Mouse (Mus musculus) MEL (cell line): ENCODE results near the gene Lipo3. TPM values are rescaled to one million over a fixed set of nuclear protein-coding genes. Genes with fewer than 3 reads are reported as not detected.
"Not testable (repeated sequence)": the region's sequence is repeated elsewhere in the genome, so short reads cannot be mapped to it uniquely, and the experiment has no call there.

ENCODE experiments used
- DNase-seq: peaks from one replicate; pipeline ENCODE4 v3.0.0; 2011; ENCODE audit warnings: low read depth, low spot score
- H3K27ac ChIP-seq: 2 replicates; pipeline ENCODE4 v1.5.1; 2012; ENCODE audit warnings: low read depth, mild to moderate bottlenecking, control low read depth, low read length, moderate library complexity; ENCODE audit not compliant: control insufficient read depth
- H3K27me3 ChIP-seq, 2 experiments: fragments of 150-350 bp in 1 of 2; sonication (generic) in 1 of 2; 2 replicates each; pipeline ENCODE4 v1.6.1; 2012; ENCODE audit warnings: low read length in 2 of 2, mild to moderate bottlenecking in 2 of 2, improper control_type of control experiment in 1 of 2, moderate library complexity in 1 of 2; ENCODE audit not compliant: insufficient read depth in 2 of 2, control insufficient read depth in 1 of 2
- H3K36me3 ChIP-seq, 2 experiments: 2 replicates each; pipeline ENCODE4 v1.6.1; 2012 to 2014; ENCODE audit warnings: low read length in 2 of 2, improper control_type of control experiment in 1 of 2, inconsistent platforms in 1 of 2, mild to moderate bottlenecking in 1 of 2; ENCODE audit not compliant: insufficient read depth in 2 of 2, control insufficient read depth in 1 of 2
- H3K4me1 ChIP-seq, 2 experiments: fragments of 150-350 bp in 1 of 2; sonication (generic) in 1 of 2; 2 replicates each; pipeline ENCODE4 v1.6.1; 2012; ENCODE audit warnings: low read length in 2 of 2, improper control_type of control experiment in 1 of 2, mild to moderate bottlenecking in 1 of 2; ENCODE audit not compliant: insufficient read depth in 2 of 2, control insufficient read depth in 1 of 2
- H3K4me3 ChIP-seq, 2 experiments: fragments of 150-350 bp in 1 of 2; sonication (generic) in 1 of 2; 2 replicates each; pipeline ENCODE4 v1.5.1; 2012; ENCODE audit warnings: low read depth in 2 of 2, low read length in 2 of 2, mild to moderate bottlenecking in 2 of 2, moderate library complexity in 2 of 2, control low read depth in 1 of 2, improper control_type of control experiment in 1 of 2; ENCODE audit not compliant: control insufficient read depth in 1 of 2, insufficient read depth in 1 of 2
- H3K79me2 ChIP-seq: 2 replicates; pipeline ENCODE4 v1.6.1; 2012; ENCODE audit warnings: mild to moderate bottlenecking, low read length, moderate library complexity; ENCODE audit not compliant: control insufficient read depth, poor library complexity, insufficient read depth
- H3K9ac ChIP-seq: 2 replicates; pipeline ENCODE4 v1.6.1; 2012; ENCODE audit warnings: low read depth, mild to moderate bottlenecking, control low read depth, low read length, moderate library complexity; ENCODE audit not compliant: control insufficient read depth, poor library complexity, severe bottlenecking
- H3K9me3 ChIP-seq: fragments of 150-350 bp; sonication (generic); replicated peaks from 2 replicates; pipeline ENCODE4 v1.6.1; 2012; ENCODE audit warnings: mild to moderate bottlenecking, low read length, improper control_type of control experiment, moderate library complexity; ENCODE audit not compliant: insufficient read depth
- CHD1 ChIP-seq: IDR thresholded peaks from 2 replicates; pipeline ENCODE4 v1.6.1; 2012; ENCODE audit warnings: low read depth, mild to moderate bottlenecking, inconsistent platforms, low read length, improper control_type of control experiment
- CHD2 ChIP-seq: IDR thresholded peaks from 2 replicates; pipeline ENCODE4 v1.6.1; 2011; ENCODE audit warnings: low read length, improper control_type of control experiment
- ETS1 ChIP-seq: IDR thresholded peaks from 2 replicates; pipeline ENCODE4 v1.6.1; 2012; ENCODE audit warnings: low read depth, mild to moderate bottlenecking, inconsistent platforms, low read length, improper control_type of control experiment, moderate library complexity
- GABPA ChIP-seq: IDR thresholded peaks from 2 replicates; pipeline ENCODE4 v1.6.1; 2012; ENCODE audit warnings: low read depth, mild to moderate bottlenecking, inconsistent platforms, low read length, improper control_type of control experiment, moderate library complexity
- GATA1 ChIP-seq: IDR thresholded peaks from 2 replicates; pipeline ENCODE4 v1.6.1; 2011; ENCODE audit warnings: low read depth, low read length, improper control_type of control experiment
- JUND ChIP-seq: IDR thresholded peaks from 2 replicates; pipeline ENCODE4 v1.6.1; 2011; ENCODE audit warnings: low read depth, mild to moderate bottlenecking, improper control_type of control experiment, low read length
- KAT2A ChIP-seq: conservative IDR thresholded peaks from 2 replicates; pipeline ENCODE4 v1.6.1; 2012; ENCODE audit warnings: low read depth, low read length, improper control_type of control experiment, inconsistent platforms
- MAFK ChIP-seq: IDR thresholded peaks from 2 replicates; pipeline ENCODE4 v1.6.1; 2011; ENCODE audit warnings: low read depth, mild to moderate bottlenecking, low read length, improper control_type of control experiment, borderline replicate concordance
- MYB ChIP-seq: IDR thresholded peaks from 2 replicates; pipeline ENCODE4 v1.6.1; 2011; ENCODE audit warnings: mild to moderate bottlenecking, low read depth, low read length, improper control_type of control experiment
- MYC ChIP-seq: IDR thresholded peaks from 2 replicates; pipeline ENCODE4 v1.6.1; 2011; ENCODE audit warnings: low read depth, mild to moderate bottlenecking, low read length, improper control_type of control experiment, moderate library complexity
- NRF1 ChIP-seq: IDR thresholded peaks from 2 replicates; pipeline ENCODE4 v1.6.1; 2014; ENCODE audit warnings: low read depth, mild to moderate bottlenecking, inconsistent platforms, low read length, improper control_type of control experiment, moderate library complexity; ENCODE audit not compliant: poor library complexity, insufficient read depth, severe bottlenecking
- POLR2A ChIP-seq, 2 experiments: IDR thresholded peaks; 2 replicates each; pipeline ENCODE4 v1.6.1; 2011 to 2012; ENCODE audit warnings: low read length in 2 of 2, mild to moderate bottlenecking in 2 of 2, control low read depth in 1 of 2, improper control_type of control experiment in 1 of 2, low read depth in 1 of 2, moderate library complexity in 1 of 2; ENCODE audit not compliant: control insufficient read depth in 1 of 2, insufficient read depth in 1 of 2, poor library complexity in 1 of 2
- POLR2AphosphoS2 ChIP-seq: IDR thresholded peaks from 2 replicates; pipeline ENCODE4 v1.6.1; 2011; ENCODE audit warnings: low read length, improper control_type of control experiment
- RCOR1 ChIP-seq: IDR thresholded peaks from 2 replicates; pipeline ENCODE4 v1.6.1; 2012; ENCODE audit warnings: low read depth, mild to moderate bottlenecking, inconsistent platforms, low read length, improper control_type of control experiment
- SIN3A ChIP-seq: IDR thresholded peaks from 2 replicates; pipeline ENCODE4 v1.6.1; 2012; ENCODE audit warnings: low read length, improper control_type of control experiment, inconsistent platforms
- TAL1 ChIP-seq: IDR thresholded peaks from 2 replicates; pipeline ENCODE4 v1.6.1; 2012; ENCODE audit warnings: mild to moderate bottlenecking, inconsistent platforms, low read length, moderate library complexity, mixed read lengths
- TBP ChIP-seq: IDR thresholded peaks from 2 replicates; pipeline ENCODE4 v1.8.0; 2011; ENCODE audit warnings: low read depth, low read length, improper control_type of control experiment
- USF1 ChIP-seq: IDR thresholded peaks from 2 replicates; pipeline ENCODE4 v1.6.1; 2014; ENCODE audit warnings: low read depth, mild to moderate bottlenecking, inconsistent platforms, low read length, improper control_type of control experiment, moderate library complexity
- USF2 ChIP-seq, 2 experiments: IDR thresholded peaks; 2 replicates each; pipeline ENCODE4 v1.6.1; 2011 to 2012; ENCODE audit warnings: improper control_type of control experiment in 2 of 2, low read length in 2 of 2, borderline replicate concordance in 1 of 2, inconsistent platforms in 1 of 2, low read depth in 1 of 2, mild to moderate bottlenecking in 1 of 2; ENCODE audit not compliant: insufficient read depth in 1 of 2
- polyA plus RNA-seq, 2 experiments: library from polyadenylated mRNA; stranded (reverse) in 1 of 2; unstranded in 1 of 2; fragments of >175 nt in 1 of 2; fragments of >200 nt in 1 of 2; gene quantifications; 2 replicates each; pipeline versions ENCODE4 v1.2.1 to v1.2.4; 2012; ENCODE audit warnings: low replicate concordance in 2 of 2, low read depth in 1 of 2; ENCODE audit not compliant: insufficient read length in 2 of 2, insufficient read depth in 1 of 2, missing spikeins in 1 of 2
- total RNA-seq: library from RNA; depleted of rRNA; stranded (reverse); fragments of 300-350 nt; gene quantifications from 2 replicates; pipeline ENCODE4 v1.2.3, GENCODE M21; 2012

Gene Lipo3
- total and polyA plus RNA-seq, 3 experiments: not detected

DNA sequence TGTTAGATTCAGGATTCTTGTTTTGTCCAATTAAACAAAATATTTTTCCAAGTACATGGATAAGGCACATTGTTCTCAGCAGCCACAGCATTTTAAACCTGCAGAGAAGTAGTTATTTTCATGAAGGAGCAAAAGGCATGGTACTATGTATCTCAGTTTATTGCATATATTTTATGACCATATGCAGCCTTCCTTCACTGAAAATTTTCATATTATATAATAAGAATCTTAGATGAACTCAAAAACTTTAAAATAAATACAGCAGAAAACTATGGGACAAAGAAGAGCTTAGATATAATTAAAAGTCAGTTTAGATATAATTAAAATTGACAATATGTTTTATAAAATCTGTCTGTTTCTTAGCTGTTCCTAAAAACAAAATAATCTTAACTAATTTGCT lies 136.6 kb downstream of the Lipo3 start, which contains the start of gene Gm8978:
Gene Gm8978 (minus strand): TSS at position 101 of the 400 bp plus-strand sequence.
- not testable (repeated sequence) for H3K9ac ChIP-seq, H3K4me3 ChIP-seq, DNase-seq, H3K4me1 ChIP-seq, H3K27ac ChIP-seq, H3K27me3 ChIP-seq, H3K79me2 ChIP-seq, H3K9me3 ChIP-seq, H3K36me3 ChIP-seq

DNA sequence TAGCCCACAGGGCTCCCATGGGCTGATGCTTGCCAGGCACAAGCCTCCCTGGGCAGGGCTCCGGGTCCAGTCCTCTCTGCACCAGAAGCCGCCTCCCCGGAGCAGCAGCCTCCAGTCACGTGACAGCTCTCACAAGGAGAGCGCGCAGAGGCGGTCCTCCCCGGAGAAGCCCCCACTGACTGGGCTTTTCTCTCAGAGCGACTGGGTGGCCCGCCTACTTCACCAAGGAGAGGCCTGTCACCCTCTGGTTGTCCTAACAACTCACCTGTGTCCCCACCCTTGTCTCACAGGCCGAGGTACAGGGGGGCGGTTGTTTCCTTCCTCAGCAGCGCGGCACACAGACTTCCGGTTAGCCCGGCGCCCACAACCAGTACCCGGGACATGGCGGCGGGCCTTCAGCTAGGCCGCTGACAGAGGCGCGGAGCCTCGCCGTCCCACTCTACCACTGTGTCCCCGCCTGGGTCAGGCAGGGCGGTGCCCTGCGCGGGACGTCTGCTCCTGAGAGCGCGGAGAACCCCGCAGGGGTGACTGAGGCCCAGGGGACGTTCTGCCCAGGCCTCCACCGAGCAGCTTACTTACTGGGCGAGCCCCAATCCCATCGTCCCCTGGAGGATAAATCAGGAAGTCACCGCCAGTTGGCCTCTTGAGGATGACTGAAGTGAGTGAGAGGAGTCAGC lies 172.0 kb downstream of the Lipo3 start:
- H3K9me3 ChIP-seq, DNase-seq, H3K79me2 ChIP-seq, H3K27me3 ChIP-seq, H3K4me1 ChIP-seq, H3K27ac ChIP-seq, H3K36me3 ChIP-seq, H3K9ac ChIP-seq, H3K4me3 ChIP-seq: not testable (repeated sequence)

DNA sequence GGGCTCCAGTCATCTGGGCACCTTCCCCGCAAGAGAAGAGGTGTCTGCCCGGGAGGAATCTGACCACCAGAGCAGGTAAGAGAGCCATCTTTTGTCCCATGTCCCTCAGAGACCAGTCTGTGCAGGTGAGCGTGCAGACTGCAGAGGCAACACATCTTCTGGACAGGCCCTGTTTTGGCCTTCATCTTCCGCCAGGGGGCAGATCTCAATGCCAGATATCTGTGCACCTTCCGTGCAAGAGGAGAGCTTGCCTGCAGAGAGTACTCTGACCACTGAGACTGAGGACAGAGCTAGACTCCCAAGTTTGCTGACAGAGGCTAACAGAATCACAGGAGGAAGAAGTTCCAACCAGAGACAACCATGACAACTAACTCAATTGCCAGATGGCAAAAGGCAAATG lies 193.2 kb downstream of the Lipo3 start:
- not testable (repeated sequence) for H3K27ac ChIP-seq, H3K4me3 ChIP-seq, H3K36me3 ChIP-seq, H3K79me2 ChIP-seq, H3K27me3 ChIP-seq, H3K4me1 ChIP-seq, H3K9me3 ChIP-seq, H3K9ac ChIP-seq, DNase-seq

DNA sequence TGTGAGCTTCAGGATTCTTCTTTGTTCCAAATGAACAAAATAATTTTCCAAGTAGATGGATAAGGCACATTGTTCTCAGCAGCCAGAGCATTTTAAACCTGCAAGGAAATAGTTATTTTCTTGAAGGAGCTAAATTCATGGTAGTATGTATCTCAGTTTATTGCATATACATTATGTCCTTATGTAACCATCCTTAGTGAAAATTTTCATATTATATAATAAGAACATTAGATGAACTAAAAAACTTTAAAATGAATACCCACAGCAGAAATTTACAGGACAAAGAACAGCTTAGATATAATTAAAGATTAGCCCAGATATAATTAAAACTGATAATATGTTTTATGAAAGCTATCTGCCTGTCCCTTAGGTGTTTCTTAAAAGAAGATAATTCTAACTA lies 244.1 kb downstream of the Lipo3 start, which contains the start of gene Lipo4:
Gene Lipo4 (minus strand): TSS at position 101 of the 400 bp plus-strand sequence.
- Histone ChIP-seq H3K4me1 (no peaks in the 10 kb centered on the region), H3K36me3 (no peaks in the 10 kb centered on the region), H3K27ac (no peak within 1 kb of the TSS), H3K79me2 (no peaks in the 10 kb centered on the region), H3K27me3 (no peaks in the 10 kb centered on the region), H3K9me3 (no peaks in the 10 kb centered on the region), H3K4me3 (no peak within 1 kb of the TSS), H3K9ac (no peak within 1 kb of the TSS)
- DNase-seq: no peak
- TF ChIP-seq MYB (no peak), MYC (no peak), SIN3A (no peak), MAFK (no peak), GATA1 (no peak), KAT2A (no peak), GABPA (no peak), POLR2AphosphoS2 (no peak), JUND (no peak), POLR2A (IDR thresholded peaks at IDR 0.05; ENCODE audit: control insufficient read depth in 1 of 2, insufficient read depth in 1 of 2, low read depth in 1 of 2, low read length in 2 of 2, poor library complexity in 1 of 2) (no peak), NRF1 (no peak), CHD2 (no peak), CHD1 (no peak), RCOR1 (no peak), TAL1 (no peak), USF1 (no peak), USF2 (IDR thresholded peaks at IDR 0.05; ENCODE audit: borderline replicate concordance in 1 of 2, insufficient read depth in 1 of 2, low read depth in 1 of 2, low read length in 2 of 2) (no peak), TBP (no peak), ETS1 (no peak)
